Mouse (Mus musculus) mammary gland, adult 2 months (tissue): ENCODE data around the gene Mri1. TPM values are rescaled to one million over a fixed set of nuclear protein-coding genes. Genes with fewer than 3 reads are reported as not detected.

Source experiments
- polyA plus RNA-seq: library from polyadenylated mRNA; depleted of rRNA; stranded (reverse); fragments of >200 nt; gene quantifications from 2 replicates; pipeline ENCODE4 v1.2.3, GENCODE M21; 2012; ENCODE audit warnings: low replicate concordance; rRNA removed

Gene Mri1
- 52.5 and 169 TPM in 2 replicates for polyA plus RNA-seq

GRCm38 (mm10) chr8:84256822-84257610 lies at the start of gene Mri1:
Gene Mri1, minus strand, starts transcription at chr8:84257326.

GRCm38 (mm10) chr8:84269950-84270773 lies 13.0 kb upstream of the Mri1 start, which contains the start of gene Ccdc130:
Gene Ccdc130, minus strand, starts transcription at chr8:84270380.

GRCm38 (mm10) chr8:84249257-84250170 lies 7.6 kb downstream of the Mri1 start, which contains the start of gene D8Ertd738e:
Gene D8Ertd738e, minus strand, starts transcription at chr8:84249719.

GRCm38 (mm10) chr8:84236998-84237473 lies 20.1 kb downstream of the Mri1 start, which contains the start of gene Zswim4:
Gene Zswim4, minus strand, starts transcription at chr8:84237055.

Other genes with a start within 250 kb of the Mri1 start
- 0.47 and 0.85 TPM in 2 replicates for gene 2210011C24Rik, start 245.2 kb downstream of the Mri1 start, polyA plus RNA-seq
- gene Palm3, start 235.9 kb downstream of the Mri1 start, polyA plus RNA-seq = 0.29 and 0.61 TPM in 2 replicates
- 39.9 and 64.5 TPM in 2 replicates for gene Il27ra, start 214.7 kb downstream of the Mri1 start, polyA plus RNA-seq
- 0.45 and 4.9 TPM in 2 replicates for gene Rln3, start 212.3 kb downstream of the Mri1 start, polyA plus RNA-seq
- gene Gm10643, start 192.2 kb downstream of the Mri1 start, polyA plus RNA-seq = 0.47 and 1.1 TPM in 2 replicates
- 26.0 and 50.0 TPM in 2 replicates for gene Rfx1, start 190.5 kb downstream of the Mri1 start, polyA plus RNA-seq
- 51.1 and 78.9 TPM in 2 replicates for gene Dcaf15, start 152.6 kb downstream of the Mri1 start, polyA plus RNA-seq
- gene Podnl1, start 131.3 kb downstream of the Mri1 start, polyA plus RNA-seq = 3.0 and 7.2 TPM in 2 replicates
- 23.4 and 36.5 TPM in 2 replicates for gene Cc2d1a, start 109.4 kb downstream of the Mri1 start, polyA plus RNA-seq
- 0.98 and 1.0 TPM in 2 replicates for gene 4930432K21Rik, start 109.3 kb downstream of the Mri1 start, polyA plus RNA-seq
- 0.19 and 0.23 TPM in 2 replicates for gene Nanos3, start 72.1 kb downstream of the Mri1 start, polyA plus RNA-seq
- gene Zswim4, start 20.3 kb downstream of the Mri1 start, polyA plus RNA-seq = 16.4 and 26.3 TPM in 2 replicates
- 112 and 138 TPM in 2 replicates for gene D8Ertd738e, start 7.6 kb downstream of the Mri1 start, polyA plus RNA-seq
- 31.4 and 43.9 TPM in 2 replicates for gene Ccdc130, start 13.1 kb upstream of the Mri1 start, polyA plus RNA-seq
- gene Cacna1a, start 131.1 kb upstream of the Mri1 start, polyA plus RNA-seq = 22.6 and 61.2 TPM in 2 replicates